Mouse (Mus musculus): ENCODE measurements around the gene Tsc1. TPM values are rescaled to one million over a fixed set of nuclear protein-coding genes. Genes with fewer than 3 reads are reported as not detected.

The Tsc1 gene
- polyA plus RNA-seq (2017; shearing (Covaris generic)): 26.6 TPM

GRCm38 (mm10) chr2:28640461-28641424 is at the start of gene Tsc1:
Gene Tsc1 (plus strand): TSS chr2:28641228.

GRCm38 (mm10) chr2:28621664-28622171 is 19.3 kb upstream of the Tsc1 start, which contains the start of gene Gfi1b:
Gene Gfi1b (minus strand): TSS chr2:28621982.

DNA sequence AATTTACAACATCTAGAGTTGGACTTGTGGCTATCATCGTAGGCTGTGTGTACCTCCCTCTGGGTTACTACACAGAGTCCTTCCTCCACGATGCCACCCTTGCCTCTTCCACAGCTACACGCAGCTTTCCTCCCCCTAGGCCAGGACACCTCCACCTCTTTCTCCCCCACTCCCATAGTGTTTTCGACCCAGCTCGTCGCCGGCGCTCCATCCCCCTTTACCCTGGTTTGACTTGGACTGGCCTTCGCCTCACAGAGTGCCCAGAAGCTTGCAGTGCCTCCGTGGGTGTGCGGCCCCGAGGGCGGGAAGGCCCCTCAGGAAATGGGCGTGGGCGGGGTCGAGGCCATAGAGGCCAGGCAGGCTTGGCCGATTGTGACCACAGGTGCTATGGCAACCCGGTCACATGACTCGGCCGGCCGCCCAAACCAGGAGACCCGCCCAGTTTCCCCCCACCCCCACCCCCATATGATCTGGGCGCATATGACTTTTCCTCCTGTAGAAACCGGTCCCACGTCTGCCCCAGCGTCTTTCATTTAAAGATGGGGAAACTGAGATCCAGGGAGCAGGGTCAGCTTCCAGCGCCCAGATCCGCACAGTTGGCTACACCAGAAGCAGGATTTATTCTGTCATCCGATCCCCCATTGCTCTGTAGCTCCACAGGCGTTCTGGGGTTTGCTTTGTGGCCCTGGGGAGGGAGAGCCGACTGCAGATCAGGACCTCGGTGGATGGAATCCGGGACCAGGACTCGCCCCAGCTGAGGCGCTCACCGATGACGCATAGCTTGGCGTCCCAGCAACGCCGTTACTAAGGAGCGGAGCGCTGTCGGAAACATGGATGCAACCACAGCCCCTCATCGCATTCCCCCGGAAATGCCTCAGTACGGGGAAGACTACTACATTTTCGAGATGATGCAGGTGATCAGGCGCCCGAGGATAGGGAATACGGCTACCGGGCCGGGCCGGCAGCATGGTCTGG is 58.6 kb downstream of the Tsc1 start, which contains the start of the genes Spaca9 and Ak8:
TSS of gene Spaca9 (minus strand) at position 367 of the 975 bp plus-strand sequence.
TSS of gene Ak8 (plus strand) at position 804 of the 975 bp plus-strand sequence.

Other genes with a start within 250 kb of the Tsc1 start
- not detected for gene Ppp1r26, start 194.4 kb upstream of the Tsc1 start, polyA plus RNA-seq (2017; shearing (Covaris generic))
- not detected for gene 1700007K13Rik, start 174.9 kb upstream of the Tsc1 start, polyA plus RNA-seq (2017; shearing (Covaris generic))
- 11.4 TPM for gene Mrps2, start 173.2 kb upstream of the Tsc1 start, polyA plus RNA-seq (2017; shearing (Covaris generic))
- not detected for gene Gbgt1, start 144.3 kb upstream of the Tsc1 start, polyA plus RNA-seq (2017; shearing (Covaris generic))
- gene Gm10134, start 135.1 kb upstream of the Tsc1 start, polyA plus RNA-seq (2017; shearing (Covaris generic)): not detected
- gene Ralgds, start 128.1 kb upstream of the Tsc1 start, polyA plus RNA-seq (2017; shearing (Covaris generic)): 37.5 TPM
- gene Cel, start 77.8 kb upstream of the Tsc1 start, polyA plus RNA-seq (2017; shearing (Covaris generic)): 1.0 TPM
- gene Gtf3c5, start 57.5 kb upstream of the Tsc1 start, polyA plus RNA-seq (2017; shearing (Covaris generic)): 23.7 TPM
- 0.62 TPM for gene Gfi1b, start 19.2 kb upstream of the Tsc1 start, polyA plus RNA-seq (2017; shearing (Covaris generic))
- not detected for gene Spaca9, start 58.5 kb downstream of the Tsc1 start, polyA plus RNA-seq (2017; shearing (Covaris generic))
- not detected for gene Ak8, start 58.9 kb downstream of the Tsc1 start, polyA plus RNA-seq (2017; shearing (Covaris generic))
- gene Gtf3c4, start 199.1 kb downstream of the Tsc1 start, polyA plus RNA-seq (2017; shearing (Covaris generic)): 10.8 TPM
- 18.6 TPM for gene Ddx31, start 199.2 kb downstream of the Tsc1 start, polyA plus RNA-seq (2017; shearing (Covaris generic))